Mouse (Mus musculus) limb, embryonic 15.5 days (tissue): Measurements from ENCODE around the gene Nhlh2. TPM values are rescaled to one million over a fixed set of nuclear protein-coding genes. Genes with fewer than 3 reads are reported as not detected.

ENCODE experiments used
- ATAC-seq: fragments of 200-750 bp; cut with Nextera tagmentation; 2 replicates; pipeline ENCODE4 v1.8.0; 2017; ENCODE audit warnings: low read depth, moderate TSS enrichment; ENCODE audit not compliant: insufficient number of reproducible peaks, low FRiP score, low TSS enrichment
- H3K27ac ChIP-seq: fragments of 300-500 bp; sonication (generic); 2 replicates; pipeline ENCODE4 v1.5.1; 2015; ENCODE audit warnings: moderate library complexity, mild to moderate bottlenecking, inconsistent platforms
- H3K27me3 ChIP-seq: fragments of 300-500 bp; sonication (generic); 2 replicates; pipeline ENCODE4 v1.6.1; 2015; ENCODE audit warnings: inconsistent platforms
- H3K36me3 ChIP-seq: fragments of 300-500 bp; sonication (generic); 2 replicates; pipeline ENCODE4 v1.6.1; 2015; ENCODE audit warnings: inconsistent platforms
- H3K4me1 ChIP-seq: fragments of 300-500 bp; sonication (generic); 2 replicates; pipeline ENCODE4 v1.6.1; 2015; ENCODE audit warnings: inconsistent platforms
- H3K4me2 ChIP-seq: fragments of 300-500 bp; sonication (generic); 2 replicates; pipeline ENCODE4 v1.6.1; 2015; ENCODE audit warnings: mild to moderate bottlenecking, inconsistent platforms
- H3K4me3 ChIP-seq: fragments of 300-500 bp; sonication (generic); 2 replicates; pipeline ENCODE4 v1.5.1; 2015; ENCODE audit warnings: mild to moderate bottlenecking, inconsistent platforms
- H3K9ac ChIP-seq: fragments of 300-500 bp; sonication (generic); 2 replicates; pipeline ENCODE4 v1.6.1; 2015; ENCODE audit warnings: inconsistent platforms
- H3K9me3 ChIP-seq: fragments of 300-500 bp; sonication (generic); 2 replicates; pipeline ENCODE4 v1.6.1; 2016; ENCODE audit warnings: inconsistent platforms
- WGBS: fragments of 180-500 bp; shearing (Covaris S2); methylation state at CpG from one replicate; pipeline ENCODE4 v1.1.7; 2015; 5-methylcytosine and 5-hydroxymethylcytosine counted together
- polyA plus RNA-seq: library from polyadenylated mRNA; unstranded; fragments of >200 nt; fragmentation: Nextera tagmentation; extraction: Ambion mirVana; gene quantifications from 2 replicates; pipeline ENCODE4 v1.2.1, GENCODE M21; 2015

The Nhlh2 gene
- polyA plus RNA-seq = 0.05 TPM in 1 of 2 replicates, not detected in the other

GRCm38 (mm10) chr3:102009926-102010381 is at the start of gene Nhlh2:
Gene Nhlh2, plus strand, starts transcription at chr3:102010076.
- peaks cover 20% of the 10 kb centered on the region for H3K4me1 ChIP-seq
- no peak for ATAC-seq
- H3K9me3 ChIP-seq = no peaks in the 10 kb centered on the region
- no peak within 1 kb of the TSS for H3K4me2 ChIP-seq
- WGBS = 18% methylated on average over 2 of the region's 2 CpGs
- peaks cover 58% of the 10 kb centered on the region for H3K27me3 ChIP-seq
- H3K4me3 ChIP-seq = no peak within 1 kb of the TSS
- no peaks in the 10 kb centered on the region for H3K36me3 ChIP-seq
- no peak within 1 kb of the TSS for H3K9ac ChIP-seq
- H3K27ac ChIP-seq = no peak within 1 kb of the TSS

GRCm38 (mm10) chr3:101961146-101961835 is 48.6 kb upstream of the Nhlh2 start:
- Histone ChIP-seq H3K4me3 (no peak overlapping the region), H3K9me3 (no peaks in the 10 kb centered on the region), H3K4me1 (no peaks in the 10 kb centered on the region), H3K27ac (no peak overlapping the region), H3K36me3 (no peaks in the 10 kb centered on the region), H3K27me3 (peaks cover 6% of the 10 kb centered on the region; the same call in 1 of the 2 replicates), H3K4me2 (no peak overlapping the region), H3K9ac (no peak overlapping the region)
- WGBS = 84% methylated on average over 15 of the region's 15 CpGs
- ATAC-seq = no peak

- H3K4me1 ChIP-seq = no peaks in the 10 kb centered on the region
Observed at GRCm38 (mm10) chr3:101963501-101963900, 46.4 kb upstream of the Nhlh2 start.

GRCm38 (mm10) chr3:101964352-101964751 is 45.5 kb upstream of the Nhlh2 start:
- ATAC-seq = no peak
- Histone ChIP-seq H3K4me2 (no peak overlapping the region), H3K27me3 (peaks cover 6% of the 10 kb centered on the region; the same call in 1 of the 2 replicates), H3K36me3 (no peaks in the 10 kb centered on the region), H3K9me3 (no peaks in the 10 kb centered on the region), H3K27ac (no peak overlapping the region), H3K9ac (no peak overlapping the region), H3K4me3 (no peak overlapping the region), H3K4me1 (no peaks in the 10 kb centered on the region)
- WGBS = 36% methylated on average over 7 of the region's 7 CpGs

More at GRCm38 (mm10) chr3:101963501-101963900, 46.4 kb upstream of the Nhlh2 start:
- Histone ChIP-seq H3K36me3 (no peaks in the 10 kb centered on the region), H3K4me2 (no peak overlapping the region), H3K4me3 (no peak overlapping the region), H3K9ac (no peak overlapping the region), H3K9me3 (no peaks in the 10 kb centered on the region), H3K27me3 (peaks cover 6% of the 10 kb centered on the region; the same call in 1 of the 2 replicates), H3K27ac (no peak overlapping the region)
- WGBS = 28% methylated on average over 9 of the region's 9 CpGs
- ATAC-seq = no peak

- Histone ChIP-seq H3K4me2 (no peak overlapping the region), H3K9ac (no peak overlapping the region), H3K27me3 (peaks cover 6% of the 10 kb centered on the region; the same call in 1 of the 2 replicates), H3K4me1 (no peaks in the 10 kb centered on the region), H3K36me3 (no peaks in the 10 kb centered on the region), H3K4me3 (no peak overlapping the region), H3K27ac (no peak overlapping the region), H3K9me3 (no peaks in the 10 kb centered on the region)
- WGBS = 25% methylated on average over 3 of the region's 3 CpGs
- ATAC-seq = no peak
Observed at GRCm38 (mm10) chr3:101966825-101967558, 42.9 kb upstream of the Nhlh2 start.

- H3K4me2 ChIP-seq = no peak overlapping the region
- no peaks in the 10 kb centered on the region; the same call in 1 of the 2 replicates for H3K9me3 ChIP-seq
- H3K4me3 ChIP-seq = no peak overlapping the region
- H3K27me3 ChIP-seq = no peaks in the 10 kb centered on the region
- no peak overlapping the region for H3K9ac ChIP-seq
- ATAC-seq = no peak
- no peaks in the 10 kb centered on the region for H3K4me1 ChIP-seq
- WGBS = 68% methylated on average over 10 of the region's 10 CpGs
- no peaks in the 10 kb centered on the region for H3K36me3 ChIP-seq
- H3K27ac ChIP-seq = no peak overlapping the region
Observed at GRCm38 (mm10) chr3:101975337-101975736, 34.5 kb upstream of the Nhlh2 start.

- Histone ChIP-seq H3K36me3 (no peaks in the 10 kb centered on the region), H3K27me3 (no peaks in the 10 kb centered on the region), H3K4me1 (no peaks in the 10 kb centered on the region), H3K4me3 (no peak overlapping the region), H3K27ac (no peak overlapping the region), H3K9me3 (no peaks in the 10 kb centered on the region; the same call in 1 of the 2 replicates), H3K4me2 (no peak overlapping the region), H3K9ac (no peak overlapping the region)
- no peak for ATAC-seq
- WGBS = 83% methylated on average over 10 of the region's 10 CpGs
Observed at GRCm38 (mm10) chr3:101978299-101978994, 31.4 kb upstream of the Nhlh2 start.

GRCm38 (mm10) chr3:101983917-101984316 is 26.0 kb upstream of the Nhlh2 start:
- ATAC-seq = no peak
- Histone ChIP-seq H3K27ac (no peak overlapping the region), H3K27me3 (no peaks in the 10 kb centered on the region), H3K9ac (no peak overlapping the region), H3K4me3 (no peak overlapping the region), H3K4me1 (no peaks in the 10 kb centered on the region), H3K4me2 (no peak overlapping the region), H3K36me3 (no peaks in the 10 kb centered on the region), H3K9me3 (no peaks in the 10 kb centered on the region)
- 43% methylated on average over 4 of the region's 4 CpGs for WGBS

- no peaks in the 10 kb centered on the region for H3K9me3 ChIP-seq
- no peaks in the 10 kb centered on the region for H3K27me3 ChIP-seq
- WGBS = 74% methylated on average over 8 of the region's 8 CpGs
- H3K4me1 ChIP-seq = no peaks in the 10 kb centered on the region
- H3K4me3 ChIP-seq = no peak overlapping the region
- no peak for ATAC-seq
- no peak overlapping the region for H3K27ac ChIP-seq
- no peak overlapping the region for H3K9ac ChIP-seq
- no peaks in the 10 kb centered on the region for H3K36me3 ChIP-seq
- H3K4me2 ChIP-seq = no peak overlapping the region
Observed at GRCm38 (mm10) chr3:101985634-101986033, 24.2 kb upstream of the Nhlh2 start.

- H3K4me1 ChIP-seq = no peaks in the 10 kb centered on the region
- H3K4me3 ChIP-seq = no peak overlapping the region
- no peak overlapping the region for H3K27ac ChIP-seq
- no peaks in the 10 kb centered on the region for H3K36me3 ChIP-seq
- 63% methylated on average over 3 of the region's 3 CpGs for WGBS
- ATAC-seq = no peak
- H3K27me3 ChIP-seq = no peaks in the 10 kb centered on the region
- H3K4me2 ChIP-seq = no peak overlapping the region
- H3K9ac ChIP-seq = no peak overlapping the region
- no peaks in the 10 kb centered on the region for H3K9me3 ChIP-seq
Observed at GRCm38 (mm10) chr3:101990136-101990535, 19.7 kb upstream of the Nhlh2 start.

- Histone ChIP-seq H3K4me3 (no peak overlapping the region), H3K27me3 (no peaks in the 10 kb centered on the region), H3K9me3 (no peaks in the 10 kb centered on the region), H3K9ac (no peak overlapping the region), H3K27ac (no peak overlapping the region), H3K4me2 (no peak overlapping the region), H3K4me1 (no peaks in the 10 kb centered on the region), H3K36me3 (no peaks in the 10 kb centered on the region)
- no peak for ATAC-seq
- WGBS = 56% methylated on average over 6 of the region's 6 CpGs
Observed at GRCm38 (mm10) chr3:101990995-101991516, 18.8 kb upstream of the Nhlh2 start.
